Mouse (Mus musculus): ENCODE data around the gene Sval2. TPM values are rescaled to one million over a fixed set of nuclear protein-coding genes. Genes with fewer than 3 reads are reported as not detected.

The Sval2 gene
- not detected in 4 replicates for total RNA-seq (2023; ENCODE audit: inconsistent age)

DNA sequence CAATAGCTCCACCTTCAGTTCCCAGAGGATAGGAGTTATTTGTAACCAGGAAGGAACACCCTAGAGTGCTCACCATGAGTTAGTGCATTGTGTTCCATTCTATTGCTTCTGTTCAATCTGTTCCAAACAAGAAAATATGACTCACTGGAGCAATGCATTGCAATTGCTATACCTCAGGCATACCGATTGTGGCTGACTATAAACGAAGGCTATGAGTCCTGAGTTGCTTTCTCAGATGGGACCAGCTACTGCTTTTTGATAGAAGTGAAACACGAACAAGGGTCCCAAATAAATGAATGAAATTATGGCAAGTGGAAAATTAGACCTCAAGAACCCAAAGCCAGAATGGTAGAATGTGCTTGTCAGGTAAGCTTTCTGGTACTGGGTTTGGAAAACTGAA is at the start of gene Sval2:
Sval2 (plus strand) TSS at position 301 of the 400 bp plus-strand sequence.

DNA sequence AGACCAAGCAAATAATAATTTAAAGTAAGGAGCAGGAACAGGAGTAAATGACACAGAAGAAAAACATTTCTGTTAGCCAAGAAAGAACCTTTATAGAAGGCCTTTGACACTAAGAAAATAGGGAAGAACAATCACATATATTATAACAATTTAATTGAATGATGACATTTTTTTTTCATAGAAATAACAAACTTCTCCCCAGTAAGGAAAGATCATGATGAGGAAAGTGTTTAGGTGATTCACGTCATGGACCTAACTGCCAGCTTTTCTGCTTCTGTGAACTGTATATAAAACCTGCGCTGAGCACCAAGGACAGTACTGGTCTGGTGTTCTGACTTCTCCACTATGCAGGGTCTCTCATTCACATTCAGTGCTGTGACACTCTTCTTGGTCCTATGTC is 5.6 kb upstream of the Sval2 start, which contains the start of gene Pip:
Pip (plus strand) TSS at position 301 of the 400 bp plus-strand sequence.

Other genes with a start within 250 kb of the Sval2 start
- gene Ephb6, start 247.5 kb upstream of the Sval2 start, total RNA-seq (2023; ENCODE audit: inconsistent age), result 0.57 to 1.2 TPM (median 0.78 TPM) in 4 replicates
- not detected in 4 replicates for gene Trpv6, start 216.6 kb upstream of the Sval2 start, total RNA-seq (2023; ENCODE audit: inconsistent age)
- gene Trpv5, start 172.2 kb upstream of the Sval2 start, total RNA-seq (2023; ENCODE audit: inconsistent age), result not detected in 4 replicates
- not detected in 4 replicates for gene Llcfc1, start 168.6 kb upstream of the Sval2 start, total RNA-seq (2023; ENCODE audit: inconsistent age)
- gene Kel, start 148.7 kb upstream of the Sval2 start, total RNA-seq (2023; ENCODE audit: inconsistent age), result 1.1 TPM in 1 of 4 replicates, not detected in the others
- gene Olfr459, start 77.8 kb upstream of the Sval2 start, total RNA-seq (2023; ENCODE audit: inconsistent age), result not detected in 4 replicates
- not detected in 4 replicates for gene Pip, start 5.5 kb upstream of the Sval2 start, total RNA-seq (2023; ENCODE audit: inconsistent age)
- not detected in 4 replicates for gene Sval1, start 98.6 kb downstream of the Sval2 start, total RNA-seq (2023; ENCODE audit: inconsistent age)
- not detected in 4 replicates for gene Sval3, start 115.2 kb downstream of the Sval2 start, total RNA-seq (2023; ENCODE audit: inconsistent age)
- not detected in 4 replicates for gene Sva, start 185.4 kb downstream of the Sval2 start, total RNA-seq (2023; ENCODE audit: inconsistent age)

All from B cell, adult (primary cell).